Mouse (Mus musculus): ENCODE results near the gene Tril. TPM values are rescaled to one million over a fixed set of nuclear protein-coding genes. Genes with fewer than 3 reads are reported as not detected.

Tril gene
- polyA plus RNA-seq, 1 experiment: 0.43 TPM

- Histone ChIP-seq H3K79me2 (ENCODE audit: control insufficient read depth, insufficient read depth) (no peaks in the 10 kb centered on the region), H3ac (ENCODE audit: control insufficient read depth, insufficient read length) (no peak overlapping the region), H3K36me3 (ENCODE audit: control insufficient read depth, insufficient read depth) (no peaks in the 10 kb centered on the region), H3K4me3 (no peak overlapping the region), H3K27me3 (ENCODE audit: control insufficient read depth, insufficient read depth, insufficient read length) (peaks cover 5% of the 10 kb centered on the region), H3K4me2 (ENCODE audit: low read depth) (no peak overlapping the region)
- TF ChIP-seq POLR2A (IDR thresholded peaks at IDR 0.05; ENCODE audit: insufficient read length, low read depth) (no peak), USF1 (IDR thresholded peaks at IDR 0.05; ENCODE audit: low read depth) (no peak), TCF12 (IDR thresholded peaks at IDR 0.05; ENCODE audit: insufficient read depth, poor library complexity, severe bottlenecking) (no peak), MAX (IDR thresholded peaks at IDR 0.05; ENCODE audit: low read depth) (no peak), MYOG (IDR thresholded peaks at IDR 0.05; ENCODE audit: control insufficient read depth in 1 of 3, insufficient read depth in 1 of 3, insufficient read length in 2 of 3, low read depth in 2 of 3) (no peak), MYOD1 (IDR thresholded peaks at IDR 0.05; ENCODE audit: control insufficient read depth in 1 of 3, insufficient read length in 2 of 3, low read depth in 2 of 3) (no peak), TCF3 (IDR thresholded peaks at IDR 0.05; ENCODE audit: insufficient read length, low read depth) (no peak), E2F4 (IDR thresholded peaks at IDR 0.05; ENCODE audit: insufficient read depth) (no peak), POLR2AphosphoS2 (IDR thresholded peaks at IDR 0.05; ENCODE audit: insufficient read length, low read depth) (no peak), REST (IDR thresholded peaks at IDR 0.05; ENCODE audit: insufficient read depth, insufficient read length) (no peak), CEBPB (IDR thresholded peaks at IDR 0.05; ENCODE audit: insufficient read depth, poor library complexity, severe bottlenecking) (no peak), SRF (IDR thresholded peaks at IDR 0.05; ENCODE audit: control insufficient read depth, insufficient read length, low read depth) (no peak)
Observed at GRCm38 (mm10) chr6:53795788-53796187, 24.8 kb downstream of the Tril start.

- peaks cover 5% of the 10 kb centered on the region for H3K27me3 ChIP-seq (ENCODE audit: control insufficient read depth, insufficient read depth, insufficient read length)
- H3K36me3 ChIP-seq (ENCODE audit: control insufficient read depth, insufficient read depth): no peaks in the 10 kb centered on the region
- no peak overlapping the region for H3K4me3 ChIP-seq
- TF ChIP-seq TCF12 (IDR thresholded peaks at IDR 0.05; ENCODE audit: insufficient read depth, poor library complexity, severe bottlenecking) (no peak), REST (IDR thresholded peaks at IDR 0.05; ENCODE audit: insufficient read depth, insufficient read length) (no peak), TCF3 (IDR thresholded peaks at IDR 0.05; ENCODE audit: insufficient read length, low read depth) (no peak)
- H3ac ChIP-seq (ENCODE audit: control insufficient read depth, insufficient read length): no peak overlapping the region
- no peaks in the 10 kb centered on the region for H3K79me2 ChIP-seq (ENCODE audit: control insufficient read depth, insufficient read depth)
- no peak overlapping the region for H3K4me2 ChIP-seq (ENCODE audit: low read depth)
Observed at GRCm38 (mm10) chr6:53795078-53795477, 25.6 kb downstream of the Tril start.

GRCm38 (mm10) chr6:53794323-53794971, 26.2 kb downstream of the Tril start:
- Histone ChIP-seq H3ac (ENCODE audit: control insufficient read depth, insufficient read length) (no peak overlapping the region), H3K79me2 (ENCODE audit: control insufficient read depth, insufficient read depth) (no peaks in the 10 kb centered on the region), H3K4me2 (ENCODE audit: low read depth) (no peak overlapping the region), H3K36me3 (ENCODE audit: control insufficient read depth, insufficient read depth) (no peaks in the 10 kb centered on the region), H3K27me3 (ENCODE audit: control insufficient read depth, insufficient read depth, insufficient read length) (peaks cover 5% of the 10 kb centered on the region), H3K4me3 (no peak overlapping the region)
- no peak for TF ChIP-seq MYOG (IDR thresholded peaks at IDR 0.05; ENCODE audit: control insufficient read depth in 1 of 3, insufficient read depth in 1 of 3, insufficient read length in 2 of 3, low read depth in 2 of 3)
- no peak for TF ChIP-seq POLR2AphosphoS2 (IDR thresholded peaks at IDR 0.05; ENCODE audit: insufficient read length, low read depth)
- no peak for TF ChIP-seq POLR2A (IDR thresholded peaks at IDR 0.05; ENCODE audit: insufficient read length, low read depth)
- no peak for TF ChIP-seq TCF12 (IDR thresholded peaks at IDR 0.05; ENCODE audit: insufficient read depth, poor library complexity, severe bottlenecking)
- TF ChIP-seq SRF (IDR thresholded peaks at IDR 0.05; ENCODE audit: control insufficient read depth, insufficient read length, low read depth): no peak

GRCm38 (mm10) chr6:53782880-53783539, 37.6 kb downstream of the Tril start:
- Histone ChIP-seq H3K36me3 (ENCODE audit: control insufficient read depth, insufficient read depth) (no peaks in the 10 kb centered on the region), H3K4me2 (ENCODE audit: low read depth) (no peak overlapping the region), H3K27me3 (ENCODE audit: control insufficient read depth, insufficient read depth, insufficient read length) (no peaks in the 10 kb centered on the region), H3ac (ENCODE audit: control insufficient read depth, insufficient read length) (no peak overlapping the region), H3K4me3 (no peak overlapping the region), H3K79me2 (ENCODE audit: control insufficient read depth, insufficient read depth) (no peaks in the 10 kb centered on the region)
- TF ChIP-seq TCF12 (IDR thresholded peaks at IDR 0.05; ENCODE audit: insufficient read depth, poor library complexity, severe bottlenecking) (no peak), MYOG (IDR thresholded peaks at IDR 0.05; ENCODE audit: control insufficient read depth in 1 of 3, insufficient read depth in 1 of 3, insufficient read length in 2 of 3, low read depth in 2 of 3) (no peak), MYOD1 (IDR thresholded peaks at IDR 0.05; ENCODE audit: control insufficient read depth in 1 of 3, insufficient read length in 2 of 3, low read depth in 2 of 3) (no peak), E2F4 (IDR thresholded peaks at IDR 0.05; ENCODE audit: insufficient read depth) (no peak), POLR2AphosphoS2 (IDR thresholded peaks at IDR 0.05; ENCODE audit: insufficient read length, low read depth) (no peak), POLR2A (IDR thresholded peaks at IDR 0.05; ENCODE audit: insufficient read length, low read depth) (no peak), MAX (IDR thresholded peaks at IDR 0.05; ENCODE audit: low read depth) (no peak), SRF (IDR thresholded peaks at IDR 0.05; ENCODE audit: control insufficient read depth, insufficient read length, low read depth) (no peak), USF1 (IDR thresholded peaks at IDR 0.05; ENCODE audit: low read depth) (no peak)

- H3K79me2 ChIP-seq (ENCODE audit: control insufficient read depth, insufficient read depth): no peaks in the 10 kb centered on the region
- no peak overlapping the region for H3K4me3 ChIP-seq
- no peak overlapping the region for H3K4me2 ChIP-seq (ENCODE audit: low read depth)
- no peaks in the 10 kb centered on the region for H3K27me3 ChIP-seq (ENCODE audit: control insufficient read depth, insufficient read depth, insufficient read length)
- no peaks in the 10 kb centered on the region for H3K36me3 ChIP-seq (ENCODE audit: control insufficient read depth, insufficient read depth)
- H3ac ChIP-seq (ENCODE audit: control insufficient read depth, insufficient read length): no peak overlapping the region
- no peak for TF ChIP-seq SRF (IDR thresholded peaks at IDR 0.05; ENCODE audit: control insufficient read depth, insufficient read length, low read depth)
- TF ChIP-seq E2F4 (IDR thresholded peaks at IDR 0.05; ENCODE audit: insufficient read depth): no peak
- TF ChIP-seq CEBPB (IDR thresholded peaks at IDR 0.05; ENCODE audit: insufficient read depth, poor library complexity, severe bottlenecking): no peak
- no peak for TF ChIP-seq TCF12 (IDR thresholded peaks at IDR 0.05; ENCODE audit: insufficient read depth, poor library complexity, severe bottlenecking)
Observed at GRCm38 (mm10) chr6:53782273-53782672, 38.4 kb downstream of the Tril start.
